Mouse (Mus musculus) T-helper 2 cell (primary cell): ENCODE measurements around the gene Pigx.

Source experiments
- in situ Hi-C: fragments of 300-600 bp; cut with MboI, MseI; formaldehyde crosslinking; loops from one replicate; pipeline ENCODE4 v1.15.1; 2025; ENCODE audit warnings: high pct_unique_total_duplicates

Pigx gene

GRCm38 (mm10) chr16:32063900-32064299 lies 35.6 kb downstream of the Pigx start:
- in situ Hi-C loops, result no loop called here

DNA sequence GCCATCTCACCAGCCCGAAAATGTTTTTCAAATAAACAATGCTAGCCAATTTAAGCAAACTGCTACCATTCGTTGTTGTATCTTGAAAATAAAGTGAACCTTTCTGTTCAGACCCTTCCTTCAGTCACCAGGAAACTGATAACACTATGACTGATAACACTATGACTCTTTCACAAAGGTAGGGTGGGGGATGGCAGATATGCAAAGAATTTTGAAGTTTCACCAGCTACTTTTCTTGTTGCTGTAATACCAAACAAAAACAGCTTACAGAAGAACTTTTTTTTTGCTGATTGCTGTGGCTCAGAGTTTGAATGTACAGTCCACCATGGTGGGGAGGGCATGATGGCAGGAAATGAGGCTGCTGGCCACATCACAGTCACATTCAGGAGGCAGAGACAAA lies 37.3 kb downstream of the Pigx start:
- in situ Hi-C loops, result no loop called here

DNA sequence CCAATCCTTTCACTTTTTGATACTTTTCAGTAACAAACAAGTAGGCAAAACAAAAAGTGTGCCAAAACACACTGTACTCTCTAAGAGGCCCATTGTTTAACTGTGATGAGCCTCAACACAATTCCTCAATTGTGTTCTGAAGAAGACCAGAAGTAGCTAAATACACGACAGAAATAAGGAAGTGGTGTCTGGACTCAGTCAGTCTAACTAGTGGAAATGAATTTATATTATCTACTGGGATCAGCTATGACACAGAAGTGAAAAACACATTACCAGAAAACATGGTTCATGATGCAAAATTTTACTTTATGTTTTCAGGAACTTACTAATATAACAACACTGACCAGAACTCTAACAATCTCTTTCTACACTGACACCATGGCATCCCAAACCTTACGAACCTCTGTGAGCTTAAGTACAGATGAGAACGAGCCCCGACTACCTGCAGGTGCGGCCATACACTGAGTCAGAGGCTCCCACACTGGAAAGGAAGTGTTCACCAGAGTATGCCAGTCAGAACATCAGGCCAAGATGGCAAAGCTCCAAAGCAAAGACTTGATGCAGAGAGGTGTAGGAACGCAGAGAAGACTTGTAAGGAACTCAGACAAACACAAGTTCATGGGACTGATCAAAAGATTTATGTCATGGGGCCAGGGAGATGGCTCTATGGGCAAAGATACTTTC lies 39.6 kb downstream of the Pigx start:
- in situ Hi-C loops, result loop anchor here (10.0 kb wide), 1 partner anchor 1315 kb away; no protein-coding TSS in a partner anchor

DNA sequence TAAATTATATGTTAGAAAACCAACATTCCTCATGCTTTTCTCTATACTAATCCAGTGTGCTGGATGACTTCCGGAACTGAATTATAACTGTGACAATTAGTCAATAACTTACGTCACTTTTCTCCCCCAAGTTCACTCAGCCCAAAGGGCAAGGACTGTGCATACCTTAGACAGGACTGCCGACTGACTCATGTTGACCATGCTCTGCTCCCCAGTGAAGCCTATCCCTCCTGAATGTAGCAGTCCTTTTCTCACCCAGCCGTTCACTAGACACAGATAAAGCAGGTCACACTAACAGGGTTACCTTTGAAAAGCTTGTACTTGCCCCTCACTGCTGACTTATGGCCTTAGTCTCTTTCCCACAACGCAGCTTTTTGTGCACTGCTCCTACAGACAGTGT lies 40.7 kb downstream of the Pigx start:
- in situ Hi-C loops, result loop anchor here (10.0 kb wide), 1 partner anchor 1314 kb away; no protein-coding TSS in a partner anchor

- in situ Hi-C loops, result loop anchor here (5.0 kb wide), 1 partner anchor 50 kb away; no protein-coding TSS in a partner anchor
These were observed 57.2 kb downstream of the Pigx start for GRCm38 (mm10) chr16:32042367-32042766.
